Comparison of ENCODE assay signal across 12 mouse cellular contexts in the genomic region with DNA sequence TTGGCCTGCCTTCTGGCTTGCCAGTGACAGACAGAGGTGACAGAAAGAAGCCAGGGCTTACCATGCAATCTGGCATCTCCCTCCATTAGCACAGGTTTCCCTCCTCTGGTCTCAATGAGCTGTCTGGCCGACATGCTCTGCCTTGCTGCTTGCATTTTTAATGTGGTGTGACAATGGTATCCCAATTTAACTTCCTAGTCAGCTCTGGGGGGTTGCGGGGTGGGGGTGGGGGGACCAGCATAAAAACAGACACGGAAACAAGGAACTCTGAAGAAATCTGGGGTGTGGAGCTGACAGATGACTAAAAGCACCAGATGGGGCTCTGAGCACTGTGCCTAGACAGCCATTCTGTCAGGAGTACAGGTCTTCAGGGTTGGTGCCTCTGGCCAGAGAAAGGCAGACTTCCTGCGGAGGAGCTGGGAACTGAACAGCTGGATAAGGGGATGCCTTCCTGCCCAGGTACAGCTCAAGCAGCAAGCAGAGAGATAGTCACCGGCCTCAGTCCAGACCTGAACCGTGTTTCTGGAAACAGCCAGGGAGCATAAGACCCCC. TPM values are rescaled to one million over a fixed set of nuclear protein-coding genes. Genes with fewer than 3 reads are reported as not detected.
DNase-seq lines count a peak whose midpoint lies in the region; ATAC-seq and TF ChIP-seq lines count a peak whose summit lies in the region.
"Had no signal": no experiment of that assay in that cellular context is flagged by ENCODE, and none has a peak within 500 bp of the region (broad histone marks: within the 10 kb centered on the region; RNA-seq: fewer than 3 reads in every experiment).

No protein-coding gene starts in this region.

- no peak for TF ChIP-seq POLR2A in heart, adult 2 months (IDR thresholded peaks at IDR 0.05; ENCODE audit: insufficient read depth, low read depth, low read length)
- no peak for TF ChIP-seq POLR2A in cortical plate, adult 2 months (IDR thresholded peaks at IDR 0.05; ENCODE audit: extremely low read depth, insufficient read depth, low read length)

- H3K9me3 ChIP-seq in hindbrain, embryonic 12.5 days (replicated peaks) = no peaks in the 10 kb centered on the region
- no peaks in the 10 kb centered on the region for H3K9me3 ChIP-seq in hindbrain, embryonic 16.5 days (ENCODE audit: control insufficient read depth, low read length)
- no peaks in the 10 kb centered on the region for H3K9me3 ChIP-seq in hindbrain, embryonic 15.5 days

- no peak overlapping the region for H3K4me3 ChIP-seq in heart, adult 2 months
- H3K4me3 ChIP-seq in hindbrain, embryonic 12.5 days = no peak overlapping the region
- H3K4me3 ChIP-seq in hindbrain, embryonic 16.5 days (ENCODE audit: low read length) = no peak overlapping the region
- no peak overlapping the region for H3K4me3 ChIP-seq in cortical plate, adult 2 months (ENCODE audit: insufficient read depth, low read length)
- H3K4me3 ChIP-seq in hindbrain, embryonic 15.5 days = no peak overlapping the region

- no peaks in the 10 kb centered on the region for H3K79me2 ChIP-seq in heart, adult 2 months (replicated peaks; ENCODE audit: control insufficient read depth, insufficient read depth, low read length)

- H3K4me2 ChIP-seq in hindbrain, embryonic 12.5 days (replicated peaks) = 0 out of 2 replicates have a peak overlapping the region, but pooled peaks have one; percentile 1
- no peak overlapping the region for H3K4me2 ChIP-seq in hindbrain, embryonic 16.5 days (ENCODE audit: low read length)
- no peak overlapping the region for H3K4me2 ChIP-seq in hindbrain, embryonic 15.5 days

- ATAC-seq in hindbrain, embryonic 12.5 days (ENCODE audit: low FRiP score) = peak; percentile 63
- ATAC-seq in hindbrain, embryonic 16.5 days = no peak
- ATAC-seq in hindbrain, embryonic 15.5 days (ENCODE audit: low FRiP score, low read depth) = no peak
- ATAC-seq in inflammation-experienced regulatory T-cells, adult 6 months = no peak
- ATAC-seq in granulocyte monocyte progenitor cell, adult 5-6 weeks (replicated peaks; ENCODE audit: poor library complexity, severe bottlenecking) = no peak

- TF ChIP-seq CTCF in heart, adult 2 months (IDR thresholded peaks at IDR 0.05) = no peak
- no peak for TF ChIP-seq CTCF in cortical plate, adult 2 months (IDR thresholded peaks at IDR 0.05; ENCODE audit: extremely low read depth, insufficient read depth, low read length)

- H3K9ac ChIP-seq in heart, adult 2 months (ENCODE audit: low read depth, low read length) = no peak overlapping the region
- H3K9ac ChIP-seq in hindbrain, embryonic 12.5 days = no peak overlapping the region
- H3K9ac ChIP-seq in hindbrain, embryonic 16.5 days (ENCODE audit: low read depth, low read length) = no peak overlapping the region
- H3K9ac ChIP-seq in hindbrain, embryonic 15.5 days = no peak overlapping the region

- DNase-seq in heart, adult 2 months = no peak
- no peak for DNase-seq in heart, postnatal 25 days (ENCODE audit: low spot score)
- DNase-seq: adrenal gland, postnatal 10 days; gastrocnemius, postnatal 14 days; kidney, adult 18-20 months; thymus, postnatal 4 days had no signal

- peaks cover 10% of the 10 kb centered on the region for H3K36me3 ChIP-seq in heart, adult 2 months (ENCODE audit: control insufficient read depth, insufficient read depth, low read length)
- peaks cover 14% of the 10 kb centered on the region for H3K36me3 ChIP-seq in hindbrain, embryonic 12.5 days
- no peaks in the 10 kb centered on the region for H3K36me3 ChIP-seq in hindbrain, embryonic 16.5 days (ENCODE audit: control insufficient read depth, insufficient read depth, low read length)
- H3K36me3 ChIP-seq in hindbrain, embryonic 15.5 days = no peaks in the 10 kb centered on the region

- H3K27ac ChIP-seq in heart, adult 2 months = peak overlapping the region; percentile 55
- peak overlapping the region; percentile 71 for H3K27ac ChIP-seq in hindbrain, embryonic 12.5 days
- H3K27ac ChIP-seq in hindbrain, embryonic 16.5 days (ENCODE audit: low read depth, low read length) = no peak overlapping the region
- H3K27ac ChIP-seq in cortical plate, adult 2 months (ENCODE audit: insufficient read depth, low read length) = 0 out of 2 replicates have a peak overlapping the region, but pooled peaks have one; percentile 43
- 0 out of 2 replicates have a peak overlapping the region, but pooled peaks have one; percentile 10 for H3K27ac ChIP-seq in hindbrain, embryonic 15.5 days (replicated peaks)

- H3K27me3 ChIP-seq in heart, adult 2 months (ENCODE audit: control insufficient read depth, insufficient read depth, low read length) = no peaks in the 10 kb centered on the region
- no peaks in the 10 kb centered on the region for H3K27me3 ChIP-seq in hindbrain, embryonic 12.5 days
- H3K27me3 ChIP-seq in hindbrain, embryonic 16.5 days (replicated peaks; ENCODE audit: control insufficient read depth, insufficient read depth, low read length) = no peaks in the 10 kb centered on the region
- H3K27me3 ChIP-seq in hindbrain, embryonic 15.5 days = no peaks in the 10 kb centered on the region

- TF ChIP-seq EP300 in heart, adult 2 months (IDR thresholded peaks at IDR 0.05; ENCODE audit: insufficient read depth, low read depth, low read length) = no peak

- WGBS in heart, adult 2 months = 63% methylated on average over 6 of the region's 6 CpGs
- WGBS in hindbrain, embryonic 12.5 days = 30% methylated on average over 6 of the region's 6 CpGs
- WGBS in hindbrain, embryonic 16.5 days = 32% methylated on average over 6 of the region's 6 CpGs
- WGBS in hindbrain, embryonic 15.5 days = 28% methylated on average over 6 of the region's 6 CpGs

- H3K4me1 ChIP-seq in heart, adult 2 months (ENCODE audit: control insufficient read depth, insufficient read depth, low read length) = peaks cover 16% of the 10 kb centered on the region
- H3K4me1 ChIP-seq in hindbrain, embryonic 12.5 days = peaks cover 16% of the 10 kb centered on the region
- H3K4me1 ChIP-seq in hindbrain, embryonic 16.5 days (ENCODE audit: control insufficient read depth, insufficient read depth, low read depth, low read length) = peaks cover 10% of the 10 kb centered on the region
- H3K4me1 ChIP-seq in cortical plate, adult 2 months (ENCODE audit: control insufficient read depth, insufficient read depth, low read length) = peaks cover 22% of the 10 kb centered on the region
- H3K4me1 ChIP-seq in hindbrain, embryonic 15.5 days (replicated peaks) = peaks cover 16% of the 10 kb centered on the region

- intact Hi-C loops in heart, adult 2 months (cut with DNase I) = no loop called here
- intact Hi-C loops in heart, postnatal 25 days (cut with DNase I) = loop anchor here (2.0 kb wide), 1 partner anchor 26 kb away; no protein-coding TSS in a partner anchor

RNA-seq across cellular contexts. Expression of gene Ypel2, which starts 46.8 kb away (rescaled TPM):
- 10 to 100 TPM; 11.6 to 26.3 TPM for total RNA-seq in heart, adult 2 months (2021)
- 7.9 and 12.2 TPM in 2 replicates for polyA plus RNA-seq in heart, adult 2 months (2012; rRNA removed)
- total RNA-seq in heart, postnatal 25 days (2021) = 10 to 100 TPM; 16.2 to 35.4 TPM
- 9.6 TPM in 2 replicates for polyA plus RNA-seq in hindbrain, embryonic 12.5 days (2016; fragmentation: Nextera tagmentation; extraction: Ambion mirVana)
- 4.0 and 4.1 TPM in 2 replicates for polyA plus RNA-seq in hindbrain, embryonic 16.5 days (2015; fragmentation: Nextera tagmentation; extraction: Ambion mirVana)
- polyA plus RNA-seq in cortical plate, adult 2 months (2012; rRNA removed) = 27.6 and 32.6 TPM in 2 replicates
- polyA plus RNA-seq in hindbrain, embryonic 15.5 days (2015; fragmentation: Nextera tagmentation; extraction: Ambion mirVana) = 4.2 and 5.1 TPM in 2 replicates
- 1 to 10 TPM; 3.7 to 8.9 (median 5.8) TPM for polyA plus RNA-seq in inflammation-experienced regulatory T-cells, adult 6 months (2017; shearing (Covaris generic))
- 11.6 and 18.4 TPM in 2 replicates for total RNA-seq in granulocyte monocyte progenitor cell, adult 5-6 weeks (2014; fragmentation: Nextera tagmentation)
- 6.7 and 6.9 TPM in 2 replicates for total RNA-seq in granulocyte monocyte progenitor cell, adult 5-6 weeks (2017)
